Mouse (Mus musculus): ENCODE measurements around the gene Elovl5. TPM values are rescaled to one million over a fixed set of nuclear protein-coding genes. Genes with fewer than 3 reads are reported as not detected.
"Not testable (repeated sequence)": the region's sequence is repeated elsewhere in the genome, so short reads cannot be mapped to it uniquely, and the experiment has no call there.

The Elovl5 gene
- polyA plus RNA-seq, 1 experiment from 2014 or later, result 89.5 TPM

- H3K27ac ChIP-seq (ENCODE audit: low read depth), result no peak overlapping the region
- no peak overlapping the region for H3K4me2 ChIP-seq (ENCODE audit: low read length)
- no peaks in the 10 kb centered on the region for H3K9me3 ChIP-seq (ENCODE audit: control insufficient read depth, low read length)
- 44% methylated on average over 8 of the region's 8 CpGs for WGBS
- ATAC-seq (replicated peaks; ENCODE audit: low FRiP score, low TSS enrichment, low read depth) (no peak; the same call in 1 of the 2 replicates), DNase-seq (ENCODE audit: low spot score) (no peak)
- no peak overlapping the region for H3K9ac ChIP-seq (ENCODE audit: low read length)
- H3K4me3 ChIP-seq (ENCODE audit: low read depth, low read length), result no peak overlapping the region
- H3K4me1 ChIP-seq (replicated peaks; ENCODE audit: control insufficient read depth, insufficient read depth, low read length), result no peaks in the 10 kb centered on the region
- H3K36me3 ChIP-seq (ENCODE audit: control insufficient read depth, insufficient read depth, low read length), result no peaks in the 10 kb centered on the region
- H3K27me3 ChIP-seq (replicated peaks; ENCODE audit: control insufficient read depth, insufficient read depth, low read length), result no peaks in the 10 kb centered on the region
These were observed 72.5 kb downstream of the Elovl5 start for GRCm38 (mm10) chr9:77989626-77990025.

- H3K27me3 ChIP-seq (replicated peaks; ENCODE audit: control insufficient read depth, insufficient read depth, low read length), result no peaks in the 10 kb centered on the region
- no peak overlapping the region for H3K27ac ChIP-seq (ENCODE audit: low read depth)
- ATAC-seq (replicated peaks; ENCODE audit: low FRiP score, low TSS enrichment, low read depth) (no peak), DNase-seq (ENCODE audit: low spot score) (no peak)
- H3K4me1 ChIP-seq (replicated peaks; ENCODE audit: control insufficient read depth, insufficient read depth, low read length), result no peaks in the 10 kb centered on the region
- H3K9ac ChIP-seq (ENCODE audit: low read length), result no peak overlapping the region
- H3K4me3 ChIP-seq (ENCODE audit: low read depth, low read length), result no peak overlapping the region
- 73% methylated on average over 8 of the region's 8 CpGs for WGBS
- no peaks in the 10 kb centered on the region for H3K9me3 ChIP-seq (ENCODE audit: control insufficient read depth, low read length)
- no peaks in the 10 kb centered on the region for H3K36me3 ChIP-seq (ENCODE audit: control insufficient read depth, insufficient read depth, low read length)
- no peak overlapping the region for H3K4me2 ChIP-seq (ENCODE audit: low read length)
These were observed 73.1 kb downstream of the Elovl5 start for GRCm38 (mm10) chr9:77990278-77990677.

- ATAC-seq (replicated peaks; ENCODE audit: low FRiP score, low TSS enrichment, low read depth) (no peak), DNase-seq (ENCODE audit: low spot score) (no peak)
- Histone ChIP-seq H3K4me2 (ENCODE audit: low read length) (no peak overlapping the region), H3K27ac (ENCODE audit: low read depth) (no peak overlapping the region), H3K4me1 (replicated peaks; ENCODE audit: control insufficient read depth, insufficient read depth, low read length) (no peaks in the 10 kb centered on the region), H3K9ac (ENCODE audit: low read length) (no peak overlapping the region), H3K9me3 (ENCODE audit: control insufficient read depth, low read length) (no peaks in the 10 kb centered on the region), H3K4me3 (ENCODE audit: low read depth, low read length) (no peak overlapping the region), H3K36me3 (ENCODE audit: control insufficient read depth, insufficient read depth, low read length) (no peaks in the 10 kb centered on the region), H3K27me3 (replicated peaks; ENCODE audit: control insufficient read depth, insufficient read depth, low read length) (no peaks in the 10 kb centered on the region)
- 88% methylated on average over 4 of the region's 4 CpGs for WGBS
These were observed 74.5 kb downstream of the Elovl5 start for GRCm38 (mm10) chr9:77991650-77992049.

GRCm38 (mm10) chr9:77992276-77992675, 75.1 kb downstream of the Elovl5 start:
- Histone ChIP-seq H3K4me2 (ENCODE audit: low read length) (no peak overlapping the region), H3K4me1 (replicated peaks; ENCODE audit: control insufficient read depth, insufficient read depth, low read length) (no peaks in the 10 kb centered on the region), H3K9ac (ENCODE audit: low read length) (no peak overlapping the region), H3K27me3 (replicated peaks; ENCODE audit: control insufficient read depth, insufficient read depth, low read length) (no peaks in the 10 kb centered on the region), H3K27ac (ENCODE audit: low read depth) (no peak overlapping the region), H3K4me3 (ENCODE audit: low read depth, low read length) (no peak overlapping the region), H3K9me3 (ENCODE audit: control insufficient read depth, low read length) (no peaks in the 10 kb centered on the region), H3K36me3 (ENCODE audit: control insufficient read depth, insufficient read depth, low read length) (no peaks in the 10 kb centered on the region)
- WGBS, result 86% methylated on average over 6 of the region's 6 CpGs
- ATAC-seq (replicated peaks; ENCODE audit: low FRiP score, low TSS enrichment, low read depth) (no peak), DNase-seq (ENCODE audit: low spot score) (no peak)

- ATAC-seq (replicated peaks; ENCODE audit: low FRiP score, low TSS enrichment, low read depth) (no peak), DNase-seq (ENCODE audit: low spot score) (no peak)
- Histone ChIP-seq H3K4me1 (replicated peaks; ENCODE audit: control insufficient read depth, insufficient read depth, low read length) (no peaks in the 10 kb centered on the region), H3K4me2 (ENCODE audit: low read length) (no peak overlapping the region), H3K9me3 (ENCODE audit: control insufficient read depth, low read length) (no peaks in the 10 kb centered on the region), H3K27ac (ENCODE audit: low read depth) (no peak overlapping the region), H3K9ac (ENCODE audit: low read length) (no peak overlapping the region), H3K27me3 (replicated peaks; ENCODE audit: control insufficient read depth, insufficient read depth, low read length) (no peaks in the 10 kb centered on the region), H3K36me3 (ENCODE audit: control insufficient read depth, insufficient read depth, low read length) (no peaks in the 10 kb centered on the region), H3K4me3 (ENCODE audit: low read depth, low read length) (no peak overlapping the region)
- WGBS, result 90% methylated on average over 1 of the region's 1 CpGs
These were observed 75.9 kb downstream of the Elovl5 start for GRCm38 (mm10) chr9:77993101-77993500.

- not testable (repeated sequence) for H3K4me1 ChIP-seq (replicated peaks; ENCODE audit: control insufficient read depth, insufficient read depth, low read length); H3K36me3 ChIP-seq (ENCODE audit: control insufficient read depth, insufficient read depth, low read length); DNase-seq (ENCODE audit: low spot score); H3K9me3 ChIP-seq (ENCODE audit: control insufficient read depth, low read length); ATAC-seq (replicated peaks; ENCODE audit: low FRiP score, low TSS enrichment, low read depth); H3K4me2 ChIP-seq (ENCODE audit: low read length); H3K4me3 ChIP-seq (ENCODE audit: low read depth, low read length); H3K9ac ChIP-seq (ENCODE audit: low read length); H3K27me3 ChIP-seq (replicated peaks; ENCODE audit: control insufficient read depth, insufficient read depth, low read length); H3K27ac ChIP-seq (ENCODE audit: low read depth)
- WGBS, result 92% methylated on average over 2 of the region's 2 CpGs
These were observed 76.5 kb downstream of the Elovl5 start for GRCm38 (mm10) chr9:77993538-77994255.

GRCm38 (mm10) chr9:77995235-77995634, 78.1 kb downstream of the Elovl5 start:
- H3K9me3 ChIP-seq (ENCODE audit: control insufficient read depth, low read length), result no peaks in the 10 kb centered on the region
- no peak overlapping the region for H3K4me3 ChIP-seq (ENCODE audit: low read depth, low read length)
- no peak overlapping the region for H3K27ac ChIP-seq (ENCODE audit: low read depth)
- no peak for ATAC-seq (replicated peaks; ENCODE audit: low FRiP score, low TSS enrichment, low read depth)
- H3K4me2 ChIP-seq (ENCODE audit: low read length), result no peak overlapping the region
- WGBS, result 80% methylated on average over 9 of the region's 9 CpGs
- no peaks in the 10 kb centered on the region for H3K4me1 ChIP-seq (replicated peaks; ENCODE audit: control insufficient read depth, insufficient read depth, low read length)
- H3K27me3 ChIP-seq (replicated peaks; ENCODE audit: control insufficient read depth, insufficient read depth, low read length), result no peaks in the 10 kb centered on the region
- no peaks in the 10 kb centered on the region for H3K36me3 ChIP-seq (ENCODE audit: control insufficient read depth, insufficient read depth, low read length)
- no peak overlapping the region for H3K9ac ChIP-seq (ENCODE audit: low read length)
- DNase-seq (ENCODE audit: low spot score), result no peak

GRCm38 (mm10) chr9:78000586-78001500, 83.7 kb downstream of the Elovl5 start:
- DNase-seq (ENCODE audit: low spot score), result no peak
- Histone ChIP-seq H3K4me1 (replicated peaks; ENCODE audit: control insufficient read depth, insufficient read depth, low read length) (no peaks in the 10 kb centered on the region), H3K4me3 (ENCODE audit: low read depth, low read length) (no peak overlapping the region), H3K27ac (ENCODE audit: low read depth) (no peak overlapping the region), H3K9ac (ENCODE audit: low read length) (no peak overlapping the region), H3K9me3 (ENCODE audit: control insufficient read depth, low read length) (no peaks in the 10 kb centered on the region), H3K36me3 (ENCODE audit: control insufficient read depth, insufficient read depth, low read length) (no peaks in the 10 kb centered on the region), H3K4me2 (ENCODE audit: low read length) (no peak overlapping the region), H3K27me3 (replicated peaks; ENCODE audit: control insufficient read depth, insufficient read depth, low read length) (no peaks in the 10 kb centered on the region)
- 86% methylated on average over 7 of the region's 7 CpGs for WGBS
- ATAC-seq (replicated peaks; ENCODE audit: low FRiP score, low TSS enrichment, low read depth), result no peak

All from intestine, embryonic 14.5 days (tissue).